Mouse (Mus musculus) gastrocnemius, postnatal 14 days (tissue): Measurements from ENCODE around the gene Bola1. TPM values are rescaled to one million over a fixed set of nuclear protein-coding genes. Genes with fewer than 3 reads are reported as not detected.
"Not testable (repeated sequence)": the region's sequence is repeated elsewhere in the genome, so short reads cannot be mapped to it uniquely, and the experiment has no call there.

Experiments
- DNase-seq: peaks from one replicate; pipeline ENCODE4 v3.0.0; 2021; ENCODE audit warnings: mixed read lengths
- intact Hi-C: fragments of 180-260 bp; cut with DNase I; formaldehyde crosslinking; loops from one replicate; pipeline ENCODE4 v1.15.1; 2025; ENCODE audit warnings: low total_unique reads
- total RNA-seq, 2 experiments: library from RNA; stranded (reverse); gene quantifications; 2 replicates each; pipeline ENCODE4 v1.2.3; 2021

The Bola1 gene
- total RNA-seq, 2 experiments from 2014 or later = 26.4 to 27.7 TPM

GRCm38 (mm10) chr3:96248141-96249033, 28.9 kb upstream of the Bola1 start:
- intact Hi-C loops = no loop called here

GRCm38 (mm10) chr3:96247356-96248140, 28.0 kb upstream of the Bola1 start:
- DNase-seq = no peak
- intact Hi-C loops = no loop called here

More at GRCm38 (mm10) chr3:96248141-96249033, 28.9 kb upstream of the Bola1 start:
- DNase-seq = no peak

- intact Hi-C loops, DNase-seq: not testable (repeated sequence)
Measured at GRCm38 (mm10) chr3:96246427-96246856, 26.9 kb upstream of the Bola1 start, which contains the start of gene Hist2h3c1. Gene Hist2h3c1 (plus strand): TSS chr3:96246685.

GRCm38 (mm10) chr3:96246018-96246417, 26.5 kb upstream of the Bola1 start:
- intact Hi-C loops = not testable (repeated sequence)

GRCm38 (mm10) chr3:96245003-96245886, 25.7 kb upstream of the Bola1 start, which contains the start of gene Hist2h2aa1:
Gene Hist2h2aa1 (plus strand): TSS chr3:96245497.
- peak; percentile 85 for DNase-seq
- intact Hi-C loops = not testable (repeated sequence)

More at GRCm38 (mm10) chr3:96246018-96246417, 26.5 kb upstream of the Bola1 start:
- DNase-seq = not testable (repeated sequence)

- intact Hi-C loops = no loop called here
- DNase-seq = no peak
Measured at GRCm38 (mm10) chr3:96243921-96244572, 24.5 kb upstream of the Bola1 start.

GRCm38 (mm10) chr3:96240799-96241197, 21.3 kb upstream of the Bola1 start:
- DNase-seq = no peak
- intact Hi-C loops = no loop called here

GRCm38 (mm10) chr3:96239949-96240798, 20.7 kb upstream of the Bola1 start, which contains the start of gene Hist2h2aa2:
Gene Hist2h2aa2 (minus strand): TSS chr3:96240276.
- intact Hi-C loops = loop anchor here (10.0 kb wide), 1 partner anchor 165 kb away; no protein-coding TSS in a partner anchor
- DNase-seq = peak; percentile 93

GRCm38 (mm10) chr3:96238954-96239793, 19.7 kb upstream of the Bola1 start, which contains the start of gene Hist2h3c2:
Gene Hist2h3c2 (minus strand): TSS chr3:96239127.
- peak; percentile 42 for DNase-seq
- intact Hi-C loops = loop anchor here (10.0 kb wide), 1 partner anchor 164 kb away; no protein-coding TSS in a partner anchor

- DNase-seq = no peak
- intact Hi-C loops = loop anchor here (10.0 kb wide), 1 partner anchor 163 kb away; no protein-coding TSS in a partner anchor
Measured at GRCm38 (mm10) chr3:96237904-96238511, 18.5 kb upstream of the Bola1 start.

- DNase-seq = no peak
- intact Hi-C loops = loop anchor here (10.0 kb wide), 1 partner anchor 163 kb away; no protein-coding TSS in a partner anchor
Measured at GRCm38 (mm10) chr3:96237335-96237903, 17.9 kb upstream of the Bola1 start.

- intact Hi-C loops = loop anchor here (10.0 kb wide), 1 partner anchor 162 kb away; no protein-coding TSS in a partner anchor
- DNase-seq = no peak
Measured at GRCm38 (mm10) chr3:96236834-96237334, 17.4 kb upstream of the Bola1 start.

GRCm38 (mm10) chr3:96235836-96236235, 16.3 kb upstream of the Bola1 start:
- intact Hi-C loops = loop anchor here (10.0 kb wide), 1 partner anchor 161 kb away; no protein-coding TSS in a partner anchor
- no peak for DNase-seq

- intact Hi-C loops = loop anchor here (10.0 kb wide), 1 partner anchor 160 kb away; no protein-coding TSS in a partner anchor
- no peak for DNase-seq
Measured at GRCm38 (mm10) chr3:96234914-96235313, 15.4 kb upstream of the Bola1 start.

- intact Hi-C loops = loop anchor here (10.0 kb wide), 1 partner anchor 157 kb away; no protein-coding TSS in a partner anchor
- no peak for DNase-seq
Measured at GRCm38 (mm10) chr3:96231758-96232120, 12.2 kb upstream of the Bola1 start.
